Mouse (Mus musculus): ENCODE results near the gene Edc3.

DNA sequence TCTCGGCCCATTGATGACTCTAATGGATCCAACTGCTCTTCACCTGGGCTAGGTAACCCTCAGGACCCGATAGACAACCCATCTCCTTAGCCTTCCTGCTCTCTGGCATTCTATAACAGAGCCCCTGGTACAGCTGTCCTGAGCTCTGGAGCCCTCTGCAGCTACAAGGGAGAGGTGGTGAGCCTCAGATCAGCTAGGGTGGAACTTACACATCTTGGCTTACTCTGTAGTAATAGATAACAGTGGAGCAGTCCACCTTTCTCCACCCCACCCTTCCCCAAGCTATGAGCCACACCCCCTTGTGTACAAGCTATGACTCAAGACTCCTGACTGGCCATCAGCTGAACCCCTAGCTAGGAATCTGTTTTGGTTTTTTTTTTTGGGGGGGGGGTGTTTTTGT lies 62.5 kb downstream of the Edc3 start:
- no peak for TF ChIP-seq CTCF (IDR thresholded peaks at IDR 0.05; ENCODE audit: control insufficient read depth, insufficient read depth, insufficient read length)
- TF ChIP-seq USF1 (IDR thresholded peaks at IDR 0.05; ENCODE audit: low read depth): no peak
- TF ChIP-seq CEBPB (IDR thresholded peaks at IDR 0.05; ENCODE audit: low read depth): no peak
- no peak for TF ChIP-seq MAX (IDR thresholded peaks at IDR 0.05)
- no peak for TF ChIP-seq MYOG (IDR thresholded peaks at IDR 0.05; ENCODE audit: control insufficient read depth, extremely low read depth, insufficient read length)

All from C2C12 (cell line).